Mouse (Mus musculus) liver, adult 2 months (tissue): ENCODE data around the gene Pdik1l. TPM values are rescaled to one million over a fixed set of nuclear protein-coding genes. Genes with fewer than 3 reads are reported as not detected.

Experiments
- DNase-seq: peaks from one replicate; pipeline ENCODE4 v3.0.0-alpha.2; 2011; ENCODE audit warnings: low read depth, low spot score; ENCODE audit errors: extremely low read depth
- H3K27ac ChIP-seq: fragments of 200-500 bp; replicated peaks from 2 replicates; pipeline ENCODE4 v1.5.1; 2012; ENCODE audit warnings: low read depth, mild to moderate bottlenecking, control low read depth, inconsistent platforms, low read length; ENCODE audit not compliant: insufficient read depth
- H3K27me3 ChIP-seq: fragments of 200-500 bp; 2 replicates; pipeline ENCODE4 v1.6.1; 2012; ENCODE audit warnings: mild to moderate bottlenecking, moderate library complexity, low read length, inconsistent platforms; ENCODE audit not compliant: control insufficient read depth, insufficient read depth
- H3K36me3 ChIP-seq: fragments of 200-500 bp; 2 replicates; pipeline ENCODE4 v1.6.1; 2012; ENCODE audit warnings: low read length, inconsistent platforms; ENCODE audit not compliant: control insufficient read depth, insufficient read depth
- H3K4me1 ChIP-seq: fragments of 200-500 bp; 2 replicates; pipeline ENCODE4 v1.6.1; 2011; ENCODE audit warnings: low read length; ENCODE audit not compliant: control insufficient read depth, insufficient read depth
- H3K4me3 ChIP-seq: fragments of 200-500 bp; 2 replicates; pipeline ENCODE4 v1.5.1; 2011; ENCODE audit warnings: low read depth, mild to moderate bottlenecking, control low read depth, low read length, moderate library complexity; ENCODE audit not compliant: insufficient read depth
- H3K79me2 ChIP-seq: fragments of 200-500 bp; 2 replicates; pipeline ENCODE4 v1.6.1; 2012; ENCODE audit warnings: inconsistent platforms, mild to moderate bottlenecking, low read length, moderate library complexity; ENCODE audit not compliant: control insufficient read depth, insufficient read depth
- H3K9ac ChIP-seq: fragments of 200-500 bp; 2 replicates; pipeline ENCODE4 v1.6.1; 2012; ENCODE audit warnings: low read depth, mild to moderate bottlenecking, control low read depth, inconsistent platforms, low read length
- CTCF ChIP-seq: fragments of 200-500 bp; IDR thresholded peaks from 2 replicates; pipeline ENCODE4 v1.5.1; 2011; ENCODE audit warnings: low read depth, low read length, control low read depth
- POLR2A ChIP-seq: fragments of 200-500 bp; IDR thresholded peaks from 2 replicates; pipeline ENCODE4 v1.6.1; 2011; ENCODE audit warnings: low read length, control low read depth; ENCODE audit not compliant: insufficient read depth; ENCODE audit errors: extremely low read depth
- WGBS: fragments of 180-500 bp; shearing (Covaris S2); methylation state at CpG from one replicate; pipeline ENCODE4 v1.1.7; 2018; 5-methylcytosine and 5-hydroxymethylcytosine counted together
- polyA plus RNA-seq: library from polyadenylated mRNA; depleted of rRNA; stranded (reverse); fragments of >200 nt; gene quantifications from 2 replicates; pipeline ENCODE4 v1.2.3, GENCODE M21; 2012; rRNA removed
- total RNA-seq: library from RNA; depleted of rRNA; stranded (reverse); fragments of >200 nt; gene quantifications from 2 replicates; pipeline ENCODE4 v1.2.3, GENCODE M21; 2014; rRNA removed

Pdik1l gene
- total RNA-seq (7.4 and 7.8 TPM in 2 replicates), polyA plus RNA-seq (2.6 and 2.7 TPM in 2 replicates)

GRCm38 (mm10) chr4:134287575-134288025, at the start of gene Pdik1l:
Pdik1l (minus strand) TSS chr4:134287895.
- WGBS: under 1% methylated on average over 42 of the region's 43 CpGs
- Histone ChIP-seq H3K79me2 (peaks cover 4% of the 10 kb centered on the region; the same call in 1 of the 2 replicates), H3K27ac (peak within 1 kb of the TSS; percentile 87), H3K9ac (peak within 1 kb of the TSS; percentile 94), H3K36me3 (peaks cover 10% of the 10 kb centered on the region; the same call in 1 of the 2 replicates), H3K27me3 (no peaks in the 10 kb centered on the region), H3K4me3 (peak within 1 kb of the TSS; percentile 99), H3K4me1 (peaks cover 11% of the 10 kb centered on the region)
- no peak for TF ChIP-seq CTCF
- no peak for TF ChIP-seq POLR2A
- DNase-seq: peak; percentile 63

- TF ChIP-seq CTCF (no peak), POLR2A (no peak)
- no peak for DNase-seq
Measured at GRCm38 (mm10) chr4:134330281-134330680, 42.6 kb upstream of the Pdik1l start.

GRCm38 (mm10) chr4:134328832-134329231, 41.1 kb upstream of the Pdik1l start:
- TF ChIP-seq CTCF (no peak), POLR2A (no peak)
- no peaks in the 10 kb centered on the region for H3K4me1 ChIP-seq
- no peak overlapping the region for H3K27ac ChIP-seq
- no peaks in the 10 kb centered on the region for H3K36me3 ChIP-seq
- 84% methylated on average over 8 of the region's 8 CpGs for WGBS
- no peaks in the 10 kb centered on the region for H3K27me3 ChIP-seq
- no peak overlapping the region for H3K4me3 ChIP-seq
- no peaks in the 10 kb centered on the region for H3K79me2 ChIP-seq
- no peak for DNase-seq
- H3K9ac ChIP-seq: no peak overlapping the region

More at GRCm38 (mm10) chr4:134330281-134330680, 42.6 kb upstream of the Pdik1l start:
- no peak overlapping the region for H3K9ac ChIP-seq
- 64% methylated on average over 5 of the region's 5 CpGs for WGBS
- H3K79me2 ChIP-seq: no peaks in the 10 kb centered on the region
- no peaks in the 10 kb centered on the region for H3K27me3 ChIP-seq
- no peak overlapping the region for H3K4me3 ChIP-seq
- H3K27ac ChIP-seq: no peak overlapping the region
- H3K36me3 ChIP-seq: no peaks in the 10 kb centered on the region
- no peaks in the 10 kb centered on the region for H3K4me1 ChIP-seq

GRCm38 (mm10) chr4:134328151-134328550, 40.5 kb upstream of the Pdik1l start:
- no peak for DNase-seq
- Histone ChIP-seq H3K36me3 (no peaks in the 10 kb centered on the region), H3K27ac (no peak overlapping the region), H3K9ac (no peak overlapping the region), H3K4me1 (no peaks in the 10 kb centered on the region), H3K79me2 (no peaks in the 10 kb centered on the region), H3K27me3 (no peaks in the 10 kb centered on the region), H3K4me3 (no peak overlapping the region)
- TF ChIP-seq CTCF: no peak
- 71% methylated on average over 8 of the region's 8 CpGs for WGBS

- Histone ChIP-seq H3K4me3 (no peak overlapping the region), H3K79me2 (no peaks in the 10 kb centered on the region), H3K27me3 (no peaks in the 10 kb centered on the region), H3K27ac (no peak overlapping the region), H3K36me3 (no peaks in the 10 kb centered on the region), H3K4me1 (no peaks in the 10 kb centered on the region), H3K9ac (no peak overlapping the region)
- WGBS: 50% methylated on average over 5 of the region's 5 CpGs
- TF ChIP-seq CTCF: no peak
- TF ChIP-seq POLR2A: no peak
- DNase-seq: no peak
Measured at GRCm38 (mm10) chr4:134326859-134327530, 39.3 kb upstream of the Pdik1l start.

GRCm38 (mm10) chr4:134324655-134325054, 37.0 kb upstream of the Pdik1l start:
- Histone ChIP-seq H3K4me1 (no peaks in the 10 kb centered on the region), H3K27me3 (no peaks in the 10 kb centered on the region), H3K9ac (no peak overlapping the region), H3K4me3 (no peak overlapping the region), H3K36me3 (no peaks in the 10 kb centered on the region), H3K79me2 (no peaks in the 10 kb centered on the region), H3K27ac (no peak overlapping the region)
- TF ChIP-seq POLR2A (no peak), CTCF (no peak)
- WGBS: 17% methylated on average over 5 of the region's 5 CpGs
- no peak for DNase-seq
